Mouse (Mus musculus): ENCODE results near the gene Gba2. TPM values are rescaled to one million over a fixed set of nuclear protein-coding genes. Genes with fewer than 3 reads are reported as not detected.

Gene Gba2
- polyA plus RNA-seq, 1 experiment from 2014 or later: 14.3 TPM

DNA sequence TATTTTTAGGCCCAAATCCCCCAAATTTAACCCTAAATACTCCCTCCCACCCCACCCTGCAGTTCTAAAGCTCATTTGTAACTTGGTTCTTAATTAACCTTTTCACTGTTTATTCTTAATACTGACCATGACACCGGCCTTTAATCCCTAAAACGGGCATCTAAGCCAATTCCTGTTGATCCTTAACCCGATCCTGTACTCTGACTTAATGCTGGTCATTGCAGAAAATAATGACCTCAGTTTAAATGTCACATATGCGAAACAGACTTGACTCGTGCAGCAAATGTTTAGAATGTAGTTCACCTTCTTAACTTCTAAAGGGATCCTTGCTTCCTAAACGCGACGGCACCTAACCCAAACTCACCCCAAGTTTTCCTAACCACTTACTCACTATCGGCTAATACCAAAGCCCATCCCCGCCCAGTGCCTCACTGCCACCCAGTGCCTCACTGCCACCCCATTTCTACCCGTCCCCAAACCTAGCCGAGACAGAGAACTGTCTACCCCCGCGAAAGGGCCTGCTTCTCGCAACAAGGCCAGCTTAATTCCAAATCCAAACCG is 17.2 kb downstream of the Gba2 start:
- Histone ChIP-seq H3K9me3 (replicated peaks; ENCODE audit: control insufficient read depth, low read length) (no peaks in the 10 kb centered on the region), H3K4me2 (peak overlapping the region; percentile 79), H3K4me1 (ENCODE audit: control insufficient read depth, insufficient read depth, low read length) (peaks cover 52% of the 10 kb centered on the region), H3K4me3 (ENCODE audit: low read depth, low read length) (peak overlapping the region; percentile 97), H3K27me3 (ENCODE audit: control insufficient read depth, insufficient read depth, low read length) (no peaks in the 10 kb centered on the region), H3K9ac (ENCODE audit: low read depth, low read length) (peak overlapping the region; percentile 99), H3K27ac (ENCODE audit: low read depth, low read length) (peak overlapping the region; percentile 100), H3K36me3 (ENCODE audit: control insufficient read depth, insufficient read depth, low read length) (peaks cover 4% of the 10 kb centered on the region)
- peak; percentile 8; the same call in 1 of the 2 replicates for ATAC-seq (replicated peaks; ENCODE audit: insufficient number of reproducible peaks, low FRiP score, low TSS enrichment)
- WGBS (ENCODE audit: insufficient replicate concordance): 2% methylated on average over 16 of the region's 16 CpGs

GRCm38 (mm10) chr4:43560976-43561375 is 17.7 kb downstream of the Gba2 start:
- Histone ChIP-seq H3K27me3 (ENCODE audit: control insufficient read depth, insufficient read depth, low read length) (no peaks in the 10 kb centered on the region), H3K27ac (ENCODE audit: low read depth, low read length) (peak overlapping the region; percentile 100), H3K4me2 (peak overlapping the region; percentile 79), H3K4me3 (ENCODE audit: low read depth, low read length) (peak overlapping the region; percentile 97), H3K4me1 (ENCODE audit: control insufficient read depth, insufficient read depth, low read length) (peaks cover 52% of the 10 kb centered on the region), H3K9me3 (replicated peaks; ENCODE audit: control insufficient read depth, low read length) (no peaks in the 10 kb centered on the region), H3K36me3 (ENCODE audit: control insufficient read depth, insufficient read depth, low read length) (peaks cover 6% of the 10 kb centered on the region), H3K9ac (ENCODE audit: low read depth, low read length) (peak overlapping the region; percentile 99)
- WGBS (ENCODE audit: insufficient replicate concordance): 19% methylated on average over 2 of the region's 2 CpGs
- ATAC-seq (replicated peaks; ENCODE audit: insufficient number of reproducible peaks, low FRiP score, low TSS enrichment): no peak

DNA sequence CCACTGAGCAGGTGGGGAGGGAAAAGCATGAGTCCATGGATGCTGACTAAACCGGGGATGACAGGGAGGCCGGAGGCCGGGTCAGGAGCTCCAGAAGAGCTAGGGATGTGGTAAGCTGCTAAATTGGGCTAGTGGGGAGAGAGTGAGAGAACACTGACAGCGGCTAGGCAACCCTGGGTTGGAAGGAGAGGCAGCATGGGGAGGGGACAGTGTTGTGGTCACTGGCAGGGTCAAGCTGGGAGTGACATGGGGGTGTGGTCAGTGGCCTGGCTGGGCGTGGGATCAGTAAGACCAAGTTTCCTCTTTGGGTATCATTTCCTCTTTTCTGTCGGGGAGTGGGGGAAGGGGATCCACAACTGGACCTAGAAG is 18.4 kb downstream of the Gba2 start:
- Histone ChIP-seq H3K4me2 (peak overlapping the region; percentile 79), H3K9me3 (replicated peaks; ENCODE audit: control insufficient read depth, low read length) (no peaks in the 10 kb centered on the region), H3K4me3 (ENCODE audit: low read depth, low read length) (peak overlapping the region; percentile 97), H3K36me3 (ENCODE audit: control insufficient read depth, insufficient read depth, low read length) (peaks cover 12% of the 10 kb centered on the region), H3K27ac (ENCODE audit: low read depth, low read length) (peak overlapping the region; percentile 100), H3K27me3 (ENCODE audit: control insufficient read depth, insufficient read depth, low read length) (no peaks in the 10 kb centered on the region), H3K4me1 (ENCODE audit: control insufficient read depth, insufficient read depth, low read length) (peaks cover 52% of the 10 kb centered on the region), H3K9ac (ENCODE audit: low read depth, low read length) (peak overlapping the region; percentile 99)
- WGBS (ENCODE audit: insufficient replicate concordance): 12% methylated on average over 6 of the region's 6 CpGs
- ATAC-seq (replicated peaks; ENCODE audit: insufficient number of reproducible peaks, low FRiP score, low TSS enrichment): no peak

GRCm38 (mm10) chr4:43559519-43560242 is 19.0 kb downstream of the Gba2 start:
- Histone ChIP-seq H3K9me3 (replicated peaks; ENCODE audit: control insufficient read depth, low read length) (no peaks in the 10 kb centered on the region), H3K27me3 (ENCODE audit: control insufficient read depth, insufficient read depth, low read length) (no peaks in the 10 kb centered on the region), H3K9ac (ENCODE audit: low read depth, low read length) (peak overlapping the region; percentile 99), H3K27ac (ENCODE audit: low read depth, low read length) (peak overlapping the region; percentile 100), H3K4me3 (ENCODE audit: low read depth, low read length) (peak overlapping the region; percentile 97), H3K4me1 (ENCODE audit: control insufficient read depth, insufficient read depth, low read length) (peaks cover 52% of the 10 kb centered on the region), H3K4me2 (peak overlapping the region; percentile 79), H3K36me3 (ENCODE audit: control insufficient read depth, insufficient read depth, low read length) (peaks cover 18% of the 10 kb centered on the region)
- 52% methylated on average over 13 of the region's 13 CpGs for WGBS (ENCODE audit: insufficient replicate concordance)
- no peak for ATAC-seq (replicated peaks; ENCODE audit: insufficient number of reproducible peaks, low FRiP score, low TSS enrichment)

GRCm38 (mm10) chr4:43558631-43559356 is 19.9 kb downstream of the Gba2 start:
- Histone ChIP-seq H3K27ac (ENCODE audit: low read depth, low read length) (peak overlapping the region; percentile 100), H3K27me3 (ENCODE audit: control insufficient read depth, insufficient read depth, low read length) (no peaks in the 10 kb centered on the region), H3K4me2 (peak overlapping the region; percentile 79), H3K36me3 (ENCODE audit: control insufficient read depth, insufficient read depth, low read length) (peaks cover 27% of the 10 kb centered on the region), H3K4me3 (ENCODE audit: low read depth, low read length) (peak overlapping the region; percentile 97), H3K4me1 (ENCODE audit: control insufficient read depth, insufficient read depth, low read length) (peaks cover 47% of the 10 kb centered on the region), H3K9me3 (replicated peaks; ENCODE audit: control insufficient read depth, low read length) (no peaks in the 10 kb centered on the region), H3K9ac (ENCODE audit: low read depth, low read length) (peak overlapping the region; percentile 85)
- 0 out of 2 replicates have a peak, but pooled peaks have one; percentile 39 for ATAC-seq (replicated peaks; ENCODE audit: insufficient number of reproducible peaks, low FRiP score, low TSS enrichment)
- 12% methylated on average over 13 of the region's 13 CpGs for WGBS (ENCODE audit: insufficient replicate concordance)

- ATAC-seq (replicated peaks; ENCODE audit: insufficient number of reproducible peaks, low FRiP score, low TSS enrichment): 0 out of 2 replicates have a peak, but pooled peaks have one; percentile 23
- 7% methylated on average over 5 of the region's 5 CpGs for WGBS (ENCODE audit: insufficient replicate concordance)
These were observed 20.5 kb downstream of the Gba2 start for GRCm38 (mm10) chr4:43558028-43558630.

GRCm38 (mm10) chr4:43555926-43556325 is 22.7 kb downstream of the Gba2 start:
- no peak overlapping the region for H3K27ac ChIP-seq (ENCODE audit: low read depth, low read length)
- no peak overlapping the region for H3K9ac ChIP-seq (ENCODE audit: low read depth, low read length)
- WGBS (ENCODE audit: insufficient replicate concordance): 92% methylated on average over 7 of the region's 7 CpGs
- ATAC-seq (replicated peaks; ENCODE audit: insufficient number of reproducible peaks, low FRiP score, low TSS enrichment): no peak
- H3K4me2 ChIP-seq: no peak overlapping the region
- H3K36me3 ChIP-seq (ENCODE audit: control insufficient read depth, insufficient read depth, low read length): peaks cover 51% of the 10 kb centered on the region
- peaks cover 3% of the 10 kb centered on the region for H3K9me3 ChIP-seq (replicated peaks; ENCODE audit: control insufficient read depth, low read length)
- H3K4me1 ChIP-seq (ENCODE audit: control insufficient read depth, insufficient read depth, low read length): peaks cover 37% of the 10 kb centered on the region
- H3K4me3 ChIP-seq (ENCODE audit: low read depth, low read length): no peak overlapping the region
- no peaks in the 10 kb centered on the region for H3K27me3 ChIP-seq (ENCODE audit: control insufficient read depth, insufficient read depth, low read length)

More at GRCm38 (mm10) chr4:43558028-43558630, 20.5 kb downstream of the Gba2 start:
- Histone ChIP-seq H3K27ac (ENCODE audit: low read depth, low read length) (peak overlapping the region; percentile 100), H3K4me1 (ENCODE audit: control insufficient read depth, insufficient read depth, low read length) (peaks cover 42% of the 10 kb centered on the region), H3K9me3 (replicated peaks; ENCODE audit: control insufficient read depth, low read length) (no peaks in the 10 kb centered on the region), H3K27me3 (ENCODE audit: control insufficient read depth, insufficient read depth, low read length) (no peaks in the 10 kb centered on the region), H3K36me3 (ENCODE audit: control insufficient read depth, insufficient read depth, low read length) (peaks cover 33% of the 10 kb centered on the region), H3K9ac (ENCODE audit: low read depth, low read length) (peak overlapping the region; percentile 85), H3K4me2 (peak overlapping the region; percentile 79), H3K4me3 (ENCODE audit: low read depth, low read length) (peak overlapping the region; percentile 97)

DNA sequence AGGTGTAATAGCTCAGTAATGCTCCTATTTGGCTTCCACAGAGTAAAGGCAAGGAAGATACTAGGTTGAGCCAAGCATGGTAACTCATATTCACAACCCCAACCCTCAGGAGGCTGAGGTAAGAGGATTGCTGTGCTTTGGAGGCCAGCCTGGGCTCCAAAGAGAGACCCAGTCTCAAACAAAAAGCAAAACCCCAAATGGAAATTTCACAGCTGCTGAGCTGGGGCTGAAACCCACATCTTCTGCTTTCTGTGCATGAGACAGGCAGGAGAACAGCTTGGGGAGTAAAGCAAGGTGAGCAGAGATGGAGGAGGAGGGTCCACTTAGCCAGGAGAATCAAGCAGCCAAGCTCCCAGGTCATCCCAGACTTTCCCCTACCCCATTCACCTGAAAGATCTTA is 24.8 kb downstream of the Gba2 start:
- H3K9ac ChIP-seq (ENCODE audit: low read depth, low read length): no peak overlapping the region
- H3K9me3 ChIP-seq (replicated peaks; ENCODE audit: control insufficient read depth, low read length): peaks cover 3% of the 10 kb centered on the region
- H3K4me1 ChIP-seq (ENCODE audit: control insufficient read depth, insufficient read depth, low read length): peaks cover 17% of the 10 kb centered on the region
- ATAC-seq (replicated peaks; ENCODE audit: insufficient number of reproducible peaks, low FRiP score, low TSS enrichment): no peak
- H3K36me3 ChIP-seq (ENCODE audit: control insufficient read depth, insufficient read depth, low read length): peaks cover 72% of the 10 kb centered on the region
- no peak overlapping the region for H3K4me2 ChIP-seq
- no peak overlapping the region for H3K4me3 ChIP-seq (ENCODE audit: low read depth, low read length)
- H3K27me3 ChIP-seq (ENCODE audit: control insufficient read depth, insufficient read depth, low read length): no peaks in the 10 kb centered on the region
- no peak overlapping the region for H3K27ac ChIP-seq (ENCODE audit: low read depth, low read length)

Data from heart, embryonic 11.5 days (tissue).